Mouse (Mus musculus) ovary, postnatal 36 days (tissue): Measurements from ENCODE around the gene Itga9.

Source experiments
- DNase-seq: peaks from one replicate; pipeline ENCODE4 v3.0.0; 2022; ENCODE audit warnings: low spot score, mixed read lengths

The Itga9 gene

DNA sequence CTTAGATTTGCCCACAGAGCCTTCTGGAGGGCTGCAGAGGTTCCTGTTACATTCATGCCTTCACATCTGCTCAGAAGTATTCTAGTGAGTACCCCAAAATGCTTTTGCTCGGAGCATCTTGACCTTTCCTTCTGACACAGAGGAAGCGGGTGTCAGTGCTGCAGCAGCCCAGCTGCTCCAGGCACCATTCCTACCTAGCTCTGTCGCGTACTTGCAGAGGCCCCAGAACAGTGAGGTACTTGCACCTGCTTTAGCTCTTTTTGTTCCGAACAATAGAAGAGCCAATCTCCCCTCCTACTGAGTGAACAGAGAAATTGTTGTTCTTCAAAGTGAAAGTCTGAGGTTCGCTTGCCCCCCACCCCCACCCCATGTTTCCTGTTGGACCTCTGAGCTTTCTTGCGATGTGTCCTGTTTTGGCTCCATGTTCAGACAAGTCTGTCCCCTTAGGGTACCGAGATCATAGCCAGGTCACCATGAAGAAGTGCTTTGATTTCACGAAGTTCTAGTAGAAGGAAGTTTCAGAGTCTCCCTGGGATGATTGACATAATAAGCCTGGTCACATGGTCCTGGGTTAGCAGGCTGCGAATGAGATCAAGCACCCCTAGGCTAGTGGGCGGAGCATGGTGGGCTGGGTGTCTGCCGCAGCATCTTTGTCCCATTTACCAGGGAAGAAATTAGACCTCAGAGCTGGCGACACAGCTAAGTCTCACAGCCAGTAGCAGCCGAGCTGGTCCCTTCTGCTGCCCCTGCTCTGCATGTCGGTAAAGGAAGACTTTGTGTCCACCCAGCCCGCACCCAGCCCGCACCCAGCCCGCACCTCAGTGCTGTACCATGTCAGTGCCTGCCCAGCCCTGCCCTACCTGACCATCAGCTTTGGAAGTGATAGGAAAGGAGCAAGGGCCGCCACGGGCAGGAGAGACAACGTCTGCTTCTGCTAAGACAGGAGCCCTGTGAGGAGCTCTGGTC lies 215.0 kb downstream of the Itga9 start:
- DNase-seq: no peak

DNA sequence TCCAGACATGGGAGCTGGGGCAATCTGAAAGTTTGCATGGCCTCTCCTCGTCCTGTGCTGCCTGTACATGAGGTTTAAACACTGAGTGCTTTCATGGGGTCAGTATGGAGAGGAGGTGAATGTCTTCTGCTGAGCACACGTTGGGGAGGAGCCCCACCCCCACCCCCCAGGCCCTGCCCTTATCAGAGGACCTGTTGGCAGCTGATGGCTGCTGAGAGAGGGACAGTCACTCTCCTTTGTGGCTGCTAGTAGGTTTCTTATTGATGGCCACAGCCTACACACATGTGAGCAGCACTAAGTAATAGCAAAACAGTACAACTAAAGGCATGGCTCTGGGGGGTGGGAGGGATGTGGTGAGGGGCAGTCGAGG lies 215.7 kb downstream of the Itga9 start:
- DNase-seq: no peak

- DNase-seq: no peak
Observed at GRCm38 (mm10) chr9:118822581-118822980, 216.1 kb downstream of the Itga9 start.

DNA sequence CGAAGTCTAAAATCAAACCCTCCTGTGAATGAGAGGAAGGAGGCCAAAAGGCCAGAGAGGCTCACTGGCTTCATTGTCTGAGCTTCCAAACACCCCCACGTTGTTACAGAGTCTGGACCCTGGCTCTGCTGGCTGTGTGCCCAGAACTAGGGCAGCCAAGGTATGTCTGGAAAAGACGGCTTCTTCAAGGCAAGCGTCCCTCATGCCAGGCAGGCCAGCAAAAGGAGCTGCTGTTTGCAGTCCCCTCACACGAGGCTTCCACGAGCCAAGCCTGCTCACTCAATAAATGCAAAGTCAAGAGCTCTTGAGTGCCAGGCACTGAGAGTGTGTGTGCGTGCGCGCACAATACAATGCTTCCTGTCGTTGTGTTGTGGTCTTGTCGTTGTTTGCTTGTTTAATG lies 224.6 kb downstream of the Itga9 start:
- peak; percentile 72 for DNase-seq

DNA sequence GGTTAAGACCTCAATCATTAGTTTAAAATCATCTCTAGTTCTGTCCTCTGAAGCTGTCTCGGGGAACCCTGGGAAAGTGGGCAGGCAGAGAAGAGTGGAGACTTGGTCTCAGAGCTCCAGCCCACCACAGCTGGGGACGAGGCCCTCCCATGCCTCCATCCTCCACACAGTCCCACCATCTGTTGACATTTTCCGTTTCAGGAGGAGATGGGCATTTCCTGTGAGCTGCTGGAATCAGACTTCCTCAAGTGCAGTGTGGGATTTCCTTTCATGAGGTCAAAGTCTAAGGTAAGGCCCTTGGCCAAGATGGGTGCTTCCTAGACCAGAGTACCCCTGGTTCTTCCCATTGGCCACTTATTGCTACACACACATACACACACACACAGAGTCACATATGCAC lies 226.0 kb downstream of the Itga9 start:
- no peak for DNase-seq

DNA sequence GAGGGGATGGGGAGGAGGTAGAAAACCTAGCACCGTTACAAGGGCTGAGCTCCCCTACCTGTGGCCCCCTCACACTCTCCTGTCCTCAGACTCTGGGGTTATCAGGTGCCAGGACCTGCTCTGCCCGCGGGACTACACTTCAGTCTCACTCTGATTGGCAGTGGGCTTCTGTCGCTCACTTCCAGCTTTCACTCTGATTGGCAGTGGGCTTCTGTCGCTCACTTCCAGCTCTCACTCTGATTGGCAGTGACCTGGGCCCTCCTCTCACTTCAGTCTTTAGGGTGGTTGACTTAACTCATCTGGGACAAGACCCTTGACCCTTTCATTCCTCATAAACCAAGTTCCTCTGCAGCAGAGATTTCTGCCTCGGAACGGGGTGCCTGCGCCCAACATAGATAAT lies 226.9 kb downstream of the Itga9 start:
- no peak for DNase-seq

DNA sequence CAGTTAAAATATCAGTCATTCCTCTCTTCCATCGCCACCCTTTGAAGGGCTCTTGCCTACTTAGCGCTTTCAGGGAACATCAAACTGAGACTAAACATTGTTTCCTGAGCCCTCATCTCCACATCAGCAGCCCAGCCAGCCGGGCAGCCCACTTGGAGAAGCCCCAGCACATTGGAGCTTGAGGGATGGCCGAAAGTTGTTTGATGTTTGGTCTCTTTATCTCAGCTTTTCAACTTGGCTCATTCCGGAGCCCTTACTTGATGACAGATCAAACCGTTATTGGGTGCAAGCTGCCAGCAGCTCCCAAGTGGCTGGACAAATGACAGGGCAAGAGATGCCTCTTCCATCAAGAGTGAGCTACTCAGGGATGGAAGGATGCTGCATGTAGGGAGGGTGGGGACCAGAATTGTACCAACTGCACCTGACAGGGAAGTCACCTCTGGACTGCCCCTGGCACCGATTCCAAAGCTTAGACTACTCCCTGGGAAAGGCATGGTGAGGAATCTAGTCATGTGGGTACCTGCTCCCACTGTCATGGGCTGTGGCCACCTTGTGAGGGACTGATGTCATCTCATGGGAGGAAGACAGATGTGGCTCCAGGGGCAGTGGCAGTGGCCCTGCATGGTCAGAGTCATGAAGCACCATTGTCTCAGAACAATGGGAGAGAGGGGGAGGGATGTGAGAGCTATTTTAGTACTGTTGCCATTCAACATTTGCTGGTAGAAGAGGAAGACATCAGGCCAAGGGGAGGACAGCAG lies 232.6 kb downstream of the Itga9 start:
- no peak for DNase-seq

- no peak for DNase-seq
Observed at GRCm38 (mm10) chr9:118841247-118841646, 234.8 kb downstream of the Itga9 start.

DNA sequence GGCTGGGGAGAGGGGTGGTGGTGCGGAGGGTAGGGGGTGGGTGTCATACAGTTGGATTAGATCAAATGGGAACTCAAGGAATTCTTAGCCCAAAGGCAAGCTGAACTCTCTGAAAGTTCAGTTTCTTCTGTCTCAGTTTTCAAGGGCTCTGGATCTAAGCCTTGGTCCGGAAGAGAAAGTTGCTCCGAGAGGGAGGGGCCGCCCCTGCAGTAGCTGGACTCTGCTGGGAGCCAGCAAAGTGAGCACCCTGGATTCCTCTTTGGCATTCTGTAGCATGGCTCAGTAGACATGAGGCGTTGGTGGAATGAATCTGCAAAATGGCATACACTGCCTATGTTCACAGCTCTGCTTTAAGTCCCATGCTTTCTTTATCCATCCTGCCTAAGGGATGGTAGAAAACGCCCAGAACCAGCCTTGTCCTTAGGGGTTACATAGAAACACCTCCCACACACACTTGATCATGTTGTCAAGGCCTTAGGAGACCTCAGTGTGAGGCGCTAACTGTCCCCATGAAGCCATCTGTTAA lies 235.5 kb downstream of the Itga9 start:
- DNase-seq: no peak

- DNase-seq: no peak
Observed at GRCm38 (mm10) chr9:118843711-118844110, 237.2 kb downstream of the Itga9 start.

DNA sequence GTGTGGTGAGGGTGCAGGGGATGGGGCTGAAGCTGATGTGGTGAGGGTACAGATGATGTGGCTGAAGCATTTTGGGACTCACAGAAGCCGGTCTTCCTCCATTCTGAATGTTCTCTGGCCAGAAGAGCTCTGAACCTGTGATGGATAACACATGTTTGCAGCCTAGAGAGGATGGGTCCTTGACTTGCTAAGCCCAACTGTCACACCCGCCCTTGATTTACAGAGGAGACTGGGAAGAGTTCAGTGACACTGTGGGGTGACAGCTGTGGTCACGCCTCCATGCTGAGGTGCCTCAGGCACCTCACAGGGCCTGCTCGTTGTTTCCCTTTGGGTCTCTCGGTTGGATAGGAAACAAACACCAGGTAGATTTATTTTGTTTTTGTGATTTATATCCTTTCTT lies 238.5 kb downstream of the Itga9 start:
- no peak for DNase-seq

- DNase-seq: no peak
Observed at GRCm38 (mm10) chr9:118846766-118847165, 240.3 kb downstream of the Itga9 start.

DNA sequence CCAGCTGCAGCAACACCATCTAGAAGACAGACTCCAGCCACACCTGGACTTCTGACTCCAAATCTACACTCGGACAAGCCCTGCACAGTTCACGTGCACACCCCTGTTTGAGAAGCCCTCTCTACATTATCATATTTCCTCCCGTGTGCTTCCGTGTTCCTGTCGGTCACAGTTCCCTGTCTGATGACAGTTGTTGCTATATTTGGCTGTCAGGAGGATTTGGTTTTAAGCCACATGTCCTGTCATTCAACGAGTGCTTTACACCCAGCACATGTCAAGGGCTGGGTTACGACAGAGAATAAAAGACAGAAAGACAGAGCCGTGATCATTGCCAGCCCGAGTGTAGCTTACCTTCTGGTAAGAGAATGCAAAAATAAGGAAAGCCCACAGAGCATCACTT lies 250.2 kb downstream of the Itga9 start:
- no peak for DNase-seq

DNA sequence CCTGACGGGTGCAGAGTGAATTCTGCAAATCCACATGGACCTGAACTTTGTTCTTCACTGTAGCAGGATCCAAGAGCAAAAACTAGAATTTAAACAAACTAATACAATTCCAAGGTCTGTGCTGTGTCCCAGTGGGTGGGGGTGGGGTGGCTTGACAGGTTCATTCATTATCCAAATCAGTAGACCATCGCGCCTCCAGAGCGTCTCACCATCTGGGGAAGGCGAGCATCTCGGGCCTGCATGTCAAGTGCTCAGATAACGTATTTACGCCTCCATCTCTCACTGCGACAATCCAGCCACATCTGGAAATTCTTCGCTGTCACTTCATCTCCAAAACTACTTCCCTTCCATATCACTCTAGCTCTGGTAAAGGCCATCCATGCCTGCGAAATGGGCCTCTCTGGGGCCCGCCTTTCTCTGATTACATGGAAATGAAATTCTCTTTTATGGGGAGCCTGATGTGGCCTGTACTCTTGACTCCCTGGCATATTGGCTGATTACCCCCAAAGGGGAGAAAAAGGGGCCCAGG lies 254.2 kb downstream of the Itga9 start:
- DNase-seq: no peak

DNA sequence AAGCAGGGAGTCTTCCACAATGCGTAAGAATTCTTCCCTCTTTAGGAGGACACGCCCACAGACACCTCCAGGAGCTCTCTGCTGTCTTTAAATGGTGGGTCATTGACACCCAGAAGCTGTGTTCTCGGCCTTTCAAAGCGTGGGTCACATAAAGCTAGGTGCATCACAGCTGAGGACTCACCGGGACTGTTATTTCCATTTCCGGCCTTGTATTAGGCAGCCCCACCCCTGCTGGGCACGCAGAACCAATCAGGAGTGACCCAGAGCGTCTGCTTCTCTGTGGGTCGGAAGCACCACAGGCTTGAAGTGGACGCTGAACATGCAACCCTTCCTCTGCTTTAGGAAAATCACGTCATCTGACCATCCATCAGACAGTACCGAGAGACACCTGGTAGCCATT lies 255.7 kb downstream of the Itga9 start:
- no peak for DNase-seq

GRCm38 (mm10) chr9:118862852-118863260 lies 256.4 kb downstream of the Itga9 start:
- DNase-seq: no peak

DNA sequence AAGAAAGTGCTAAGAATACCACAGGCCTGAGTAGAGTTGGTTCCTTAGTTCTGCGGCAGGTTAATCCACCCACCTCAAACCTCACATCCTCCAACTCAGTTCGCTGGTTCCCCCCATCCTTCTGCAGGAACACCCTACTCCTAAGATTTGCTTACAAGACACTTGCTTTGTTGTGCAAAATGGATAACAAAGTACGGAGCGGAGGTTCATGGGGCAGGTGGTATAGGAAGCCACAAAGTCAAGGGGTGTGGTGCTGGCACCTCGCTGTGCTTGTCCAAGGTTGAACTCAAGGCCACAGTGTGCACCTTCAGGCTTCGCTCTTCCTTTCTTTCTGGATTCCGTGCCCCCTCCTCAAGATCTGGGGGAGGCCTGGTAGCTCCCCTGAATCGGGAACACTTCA lies 257.0 kb downstream of the Itga9 start:
- DNase-seq: no peak

GRCm38 (mm10) chr9:118866949-118867348 lies 260.5 kb downstream of the Itga9 start:
- no peak for DNase-seq

GRCm38 (mm10) chr9:118867851-118868250 lies 261.4 kb downstream of the Itga9 start:
- DNase-seq: no peak

GRCm38 (mm10) chr9:118871089-118871488 lies 264.6 kb downstream of the Itga9 start:
- DNase-seq: no peak

DNA sequence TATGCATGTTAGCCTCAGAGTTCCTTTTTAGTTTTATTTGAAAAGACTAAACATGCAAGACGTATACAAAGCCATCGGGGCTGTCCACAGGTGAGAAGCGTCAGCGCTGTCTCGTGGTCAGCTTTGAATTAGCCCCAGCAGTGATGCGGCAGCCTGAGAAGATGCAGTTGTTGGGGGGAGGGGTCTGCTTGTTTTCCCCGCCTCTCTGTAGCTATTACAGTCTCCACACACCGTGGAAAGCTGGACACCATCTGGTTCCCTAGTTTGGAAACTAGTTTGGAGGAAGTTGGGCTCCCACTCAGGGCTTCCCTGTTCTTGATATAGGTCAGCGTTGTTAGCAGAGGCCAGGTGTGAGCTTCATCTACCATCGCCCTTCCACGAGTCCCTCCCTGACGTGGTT lies 266.5 kb downstream of the Itga9 start:
- DNase-seq: no peak

- DNase-seq: peak; percentile 50
Observed at GRCm38 (mm10) chr9:118873596-118873995, 267.1 kb downstream of the Itga9 start.

DNA sequence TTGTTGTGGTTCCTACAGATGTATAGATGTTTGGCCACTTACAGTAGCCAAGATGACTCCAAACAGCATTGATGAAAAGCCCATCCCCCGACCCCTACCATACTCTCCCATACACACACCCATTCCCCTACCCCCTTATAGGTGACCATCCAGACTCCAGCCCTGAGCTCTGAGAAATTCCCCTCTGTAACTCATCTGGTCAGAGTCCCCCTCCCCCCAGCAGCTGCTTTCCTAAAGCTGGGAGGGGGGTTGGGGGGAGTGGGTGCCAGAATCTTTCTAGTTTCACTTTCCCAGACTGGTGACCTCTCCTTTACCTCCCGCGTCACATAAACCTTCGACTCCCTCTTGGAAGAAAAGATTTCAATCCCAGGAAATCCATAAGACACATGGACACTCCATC lies 269.2 kb downstream of the Itga9 start:
- no peak for DNase-seq
